Mouse (Mus musculus) macrophage (primary cell): ENCODE measurements around the gene Cdsn. TPM values are rescaled to one million over a fixed set of nuclear protein-coding genes. Genes with fewer than 3 reads are reported as not detected.

Experiments used
- H3K27ac ChIP-seq: fragments of 350-480 bp; formaldehyde crosslinking; 2 replicates; pipeline ENCODE4 v1.9.0; 2021
- H3K36me3 ChIP-seq: fragments of 350-480 bp; formaldehyde crosslinking; 2 replicates; pipeline ENCODE4 v1.9.0; 2021; ENCODE audit errors: inconsistent target
- H3K4me3 ChIP-seq: fragments of 350-480 bp; formaldehyde crosslinking; 2 replicates; pipeline ENCODE4 v1.9.0; 2021; ENCODE audit errors: inconsistent target
- H3K79me2 ChIP-seq: fragments of 350-480 bp; formaldehyde crosslinking; 2 replicates; pipeline ENCODE4 v1.9.0; 2021; ENCODE audit errors: inconsistent target
- WGBS: methylation state at CpG from one replicate; pipeline ENCODE4 v1.1.7; 2026; ENCODE audit warnings: inconsistent platforms; ENCODE audit not compliant: missing documents; 5-methylcytosine and 5-hydroxymethylcytosine counted together
- polyA plus RNA-seq: library from polyadenylated mRNA; stranded (reverse); fragments of 250-400 nt; gene quantifications from 3 replicates; pipeline ENCODE4 v1.2.4, GENCODE M21; 2018; ENCODE audit warnings: inconsistent platforms

Cdsn gene
- polyA plus RNA-seq, 1 experiment from 2014 or later, result not detected

- 11% methylated on average over 6 of the region's 6 CpGs for WGBS
- no peaks in the 10 kb centered on the region for H3K79me2 ChIP-seq
- H3K27ac ChIP-seq, result no peak overlapping the region
- no peaks in the 10 kb centered on the region for H3K36me3 ChIP-seq
- no peak overlapping the region for H3K4me3 ChIP-seq
Observed at GRCm38 (mm10) chr17:35578211-35578610, 26.3 kb downstream of the Cdsn start.

- 100% methylated on average over 1 of the region's 1 CpGs for WGBS
- no peak overlapping the region for H3K27ac ChIP-seq
- no peaks in the 10 kb centered on the region for H3K79me2 ChIP-seq
- no peaks in the 10 kb centered on the region for H3K36me3 ChIP-seq
- no peak overlapping the region for H3K4me3 ChIP-seq
Observed at GRCm38 (mm10) chr17:35582900-35583299, 31.0 kb downstream of the Cdsn start.

GRCm38 (mm10) chr17:35584330-35584937 lies 32.5 kb downstream of the Cdsn start:
- 16% methylated on average over 16 of the region's 16 CpGs for WGBS
- Histone ChIP-seq H3K27ac (no peak overlapping the region), H3K79me2 (no peaks in the 10 kb centered on the region), H3K36me3 (no peaks in the 10 kb centered on the region), H3K4me3 (no peak overlapping the region)

- no peaks in the 10 kb centered on the region for H3K79me2 ChIP-seq
- no peaks in the 10 kb centered on the region for H3K36me3 ChIP-seq
- no peak overlapping the region for H3K4me3 ChIP-seq
- 91% methylated on average over 1 of the region's 1 CpGs for WGBS
- H3K27ac ChIP-seq, result no peak overlapping the region
Observed at GRCm38 (mm10) chr17:35587291-35587690, 35.4 kb downstream of the Cdsn start.

- H3K79me2 ChIP-seq, result no peaks in the 10 kb centered on the region
- no peaks in the 10 kb centered on the region for H3K36me3 ChIP-seq
- no peak overlapping the region for H3K27ac ChIP-seq
- no peak overlapping the region for H3K4me3 ChIP-seq
- 79% methylated on average over 4 of the region's 4 CpGs for WGBS
Observed at GRCm38 (mm10) chr17:35588387-35588786, 36.5 kb downstream of the Cdsn start.

GRCm38 (mm10) chr17:35590410-35591218 lies 38.7 kb downstream of the Cdsn start:
- Histone ChIP-seq H3K27ac (no peak overlapping the region), H3K79me2 (no peaks in the 10 kb centered on the region), H3K4me3 (no peak overlapping the region), H3K36me3 (no peaks in the 10 kb centered on the region)
- 11% methylated on average over 21 of the region's 21 CpGs for WGBS

GRCm38 (mm10) chr17:35591219-35591578 lies 39.3 kb downstream of the Cdsn start:
- no peak overlapping the region for H3K4me3 ChIP-seq
- no peaks in the 10 kb centered on the region for H3K79me2 ChIP-seq
- no peak overlapping the region for H3K27ac ChIP-seq
- 93% methylated on average over 7 of the region's 7 CpGs for WGBS
- no peaks in the 10 kb centered on the region for H3K36me3 ChIP-seq

GRCm38 (mm10) chr17:35591731-35592130 lies 39.8 kb downstream of the Cdsn start:
- 92% methylated on average over 15 of the region's 15 CpGs for WGBS
- no peaks in the 10 kb centered on the region for H3K36me3 ChIP-seq
- H3K79me2 ChIP-seq, result no peaks in the 10 kb centered on the region
- H3K27ac ChIP-seq, result no peak overlapping the region
- H3K4me3 ChIP-seq, result no peak overlapping the region

- Histone ChIP-seq H3K79me2 (no peaks in the 10 kb centered on the region), H3K4me3 (no peak overlapping the region), H3K36me3 (no peaks in the 10 kb centered on the region), H3K27ac (no peak overlapping the region)
- WGBS, result 86% methylated on average over 9 of the region's 9 CpGs
Observed at GRCm38 (mm10) chr17:35592131-35592530, 40.2 kb downstream of the Cdsn start.

GRCm38 (mm10) chr17:35593786-35594185 lies 41.9 kb downstream of the Cdsn start:
- no peaks in the 10 kb centered on the region for H3K79me2 ChIP-seq
- WGBS, result 23% methylated on average over 4 of the region's 4 CpGs
- no peak overlapping the region for H3K27ac ChIP-seq
- no peak overlapping the region for H3K4me3 ChIP-seq
- no peaks in the 10 kb centered on the region for H3K36me3 ChIP-seq

GRCm38 (mm10) chr17:35594456-35594855 lies 42.5 kb downstream of the Cdsn start:
- Histone ChIP-seq H3K4me3 (no peak overlapping the region), H3K36me3 (no peaks in the 10 kb centered on the region), H3K79me2 (no peaks in the 10 kb centered on the region), H3K27ac (no peak overlapping the region)
- WGBS, result 84% methylated on average over 7 of the region's 7 CpGs

- no peaks in the 10 kb centered on the region for H3K36me3 ChIP-seq
Observed at GRCm38 (mm10) chr17:35597399-35597798, 45.5 kb downstream of the Cdsn start.

GRCm38 (mm10) chr17:35601249-35601648 lies 49.3 kb downstream of the Cdsn start, which contains the start of gene Sfta2:
Gene Sfta2, plus strand, starts transcription at chr17:35601549.
- H3K79me2 ChIP-seq, result no peaks in the 10 kb centered on the region
- 83% methylated on average over 2 of the region's 2 CpGs for WGBS

More at GRCm38 (mm10) chr17:35597399-35597798, 45.5 kb downstream of the Cdsn start:
- Histone ChIP-seq H3K4me3 (no peak overlapping the region), H3K27ac (no peak overlapping the region), H3K79me2 (no peaks in the 10 kb centered on the region)
- 87% methylated on average over 3 of the region's 3 CpGs for whole genome bisulfite sequencing

GRCm38 (mm10) chr17:35601736-35602354 lies 49.9 kb downstream of the Cdsn start:
- Histone ChIP-seq H3K27ac (no peak overlapping the region), H3K79me2 (no peaks in the 10 kb centered on the region), H3K36me3 (no peaks in the 10 kb centered on the region), H3K4me3 (no peak overlapping the region)
- WGBS, result 56% methylated on average over 8 of the region's 8 CpGs

More at GRCm38 (mm10) chr17:35601249-35601648, 49.3 kb downstream of the Cdsn start, which contains the start of gene Sfta2:
- Histone ChIP-seq H3K27ac (no peak within 1 kb of the TSS), H3K36me3 (no peaks in the 10 kb centered on the region), H3K4me3 (no peak within 1 kb of the TSS)
